Mouse (Mus musculus) regulatory T cell (primary cell): ENCODE measurements at regions not wholly inside any gene's neighbourhood (a gene's known extent, or its start where the extent isn't known, plus 50 kb on each side); places are given as distances from the start of the nearest gene placed in this dataset.

ENCODE experiments used
- in situ Hi-C: fragments of 300-600 bp; cut with MboI, MseI; formaldehyde crosslinking; loops from one replicate; pipeline ENCODE4 v1.15.1; 2025; ENCODE audit warnings: high pct_unique_total_duplicates

GRCm38 (mm10) chrX:77432846-77433810 lies 77.7 kb upstream of the Tbl1x start:
- in situ Hi-C loops, result no loop called here

- in situ Hi-C loops, result no loop called here
These were observed 77.0 kb upstream of the Tbl1x start for GRCm38 (mm10) chrX:77433811-77434192.

- in situ Hi-C loops, result no loop called here
These were observed 66.8 kb upstream of the Tbl1x start for GRCm38 (mm10) chrX:77443852-77444492.

GRCm38 (mm10) chrX:77446755-77447154 lies 64.1 kb upstream of the Tbl1x start:
- in situ Hi-C loops, result no loop called here

- in situ Hi-C loops, result no loop called here
These were observed 58.7 kb upstream of the Tbl1x start for GRCm38 (mm10) chrX:77451977-77452675.
